Mouse (Mus musculus) neural tube, embryonic 11.5 days (tissue): Measurements from ENCODE around the gene 5330417H12Rik. TPM values are rescaled to one million over a fixed set of nuclear protein-coding genes. Genes with fewer than 3 reads are reported as not detected.

Experiments used
- ATAC-seq: fragments of 200-750 bp; cut with Nextera tagmentation; 2 replicates; pipeline ENCODE4 v1.8.0; 2017; ENCODE audit warnings: moderate number of reproducible peaks, mild to moderate bottlenecking, moderate TSS enrichment, moderate library complexity; ENCODE audit not compliant: insufficient read depth, low FRiP score, low TSS enrichment
- DNase-seq: peaks from one replicate; pipeline ENCODE4 v3.0.0-alpha.2; 2015; ENCODE audit warnings: low spot score
- H3K27ac ChIP-seq: fragments of 300-500 bp; sonication (generic); 2 replicates; pipeline ENCODE4 v1.5.1; 2014; ENCODE audit warnings: low read depth, mild to moderate bottlenecking, low read length
- H3K27me3 ChIP-seq: fragments of 300-500 bp; sonication (generic); 2 replicates; pipeline ENCODE4 v1.6.1; 2014; ENCODE audit warnings: mild to moderate bottlenecking, low read length, mixed read lengths; ENCODE audit not compliant: control insufficient read depth, insufficient read depth
- H3K36me3 ChIP-seq: fragments of 300-500 bp; sonication (generic); 2 replicates; pipeline ENCODE4 v1.6.1; 2014; ENCODE audit warnings: mild to moderate bottlenecking, low read length, moderate library complexity, mixed read lengths; ENCODE audit not compliant: control insufficient read depth, insufficient read depth
- H3K4me1 ChIP-seq: fragments of 300-500 bp; sonication (generic); 2 replicates; pipeline ENCODE4 v1.6.1; 2014; ENCODE audit warnings: low read length, mixed read lengths; ENCODE audit not compliant: control insufficient read depth, insufficient read depth
- H3K4me2 ChIP-seq: fragments of 300-500 bp; sonication (generic); 2 replicates; pipeline ENCODE4 v1.6.1; 2014; ENCODE audit warnings: low read depth, mild to moderate bottlenecking, moderate library complexity
- H3K4me3 ChIP-seq: fragments of 300-500 bp; sonication (generic); 2 replicates; pipeline ENCODE4 v1.5.1; 2014; ENCODE audit warnings: low read depth, low read length
- H3K9ac ChIP-seq: fragments of 300-500 bp; sonication (generic); 2 replicates; pipeline ENCODE4 v1.6.1; 2014; ENCODE audit warnings: mild to moderate bottlenecking, low read length
- H3K9me3 ChIP-seq: fragments of 300-500 bp; sonication (generic); 2 replicates; pipeline ENCODE4 v1.6.1; 2016; ENCODE audit warnings: low read length; ENCODE audit not compliant: control insufficient read depth
- WGBS: fragments of 180-500 bp; shearing (Covaris S2); extraction: QIAGEN DNeasy Blood & Tissue Kit; methylation state at CpG from one replicate; pipeline ENCODE4 v1.1.7; 2014; 5-methylcytosine and 5-hydroxymethylcytosine counted together
- polyA plus RNA-seq: library from polyadenylated mRNA; unstranded; fragments of >200 nt; fragmentation: Nextera tagmentation; extraction: Ambion mirVana; gene quantifications from 2 replicates; pipeline ENCODE4 v1.2.1, GENCODE M21; 2014

The 5330417H12Rik gene
- polyA plus RNA-seq, 1 experiment from 2014 or later, result not detected

DNA sequence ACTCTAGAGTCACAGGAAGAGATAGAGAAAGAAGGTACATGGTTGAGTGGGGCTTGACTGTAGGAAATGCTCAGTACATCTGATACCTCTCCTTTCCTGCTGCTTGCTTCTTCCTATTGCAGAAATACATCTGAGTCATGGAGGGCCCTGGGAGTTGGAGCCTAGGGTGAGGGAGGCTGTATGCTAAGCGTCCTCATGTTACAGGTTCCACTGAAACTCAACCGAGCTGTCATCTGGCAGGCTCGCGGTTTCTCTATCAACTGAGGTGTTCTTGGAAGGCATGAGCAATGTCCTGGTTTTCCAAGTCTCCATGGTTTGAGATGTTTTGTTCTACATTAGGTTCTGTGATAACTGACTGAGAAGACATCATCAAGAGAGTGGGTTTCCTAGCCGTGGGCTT lies 13.1 kb upstream of the 5330417H12Rik start:
- Histone ChIP-seq H3K27me3 (no peaks in the 10 kb centered on the region), H3K27ac (no peak overlapping the region), H3K36me3 (no peaks in the 10 kb centered on the region), H3K4me2 (no peak overlapping the region), H3K9ac (no peak overlapping the region), H3K4me1 (no peaks in the 10 kb centered on the region), H3K9me3 (no peaks in the 10 kb centered on the region), H3K4me3 (no peak overlapping the region)
- ATAC-seq, result no peak
- DNase-seq, result no peak
- WGBS, result 90% methylated on average over 5 of the region's 5 CpGs

DNA sequence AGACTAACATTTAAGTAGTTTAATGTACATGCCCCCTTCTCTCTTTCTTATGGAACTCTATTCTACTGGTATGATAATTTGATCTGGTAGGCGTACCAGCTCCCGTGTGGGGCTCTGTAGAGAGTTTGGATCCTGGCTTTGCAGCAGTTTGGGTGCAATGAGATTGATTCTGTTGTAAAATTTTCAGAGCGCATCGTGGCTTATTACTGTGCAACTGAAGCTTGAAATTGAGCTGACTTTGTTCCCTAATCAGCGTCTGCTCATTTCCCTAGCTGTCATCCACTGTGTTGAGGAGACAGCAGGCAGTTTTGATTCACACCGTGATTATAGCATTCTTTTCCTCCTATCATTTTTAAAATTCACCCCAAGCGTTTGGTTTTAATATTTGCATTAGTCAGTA lies 12.4 kb upstream of the 5330417H12Rik start:
- WGBS, result 89% methylated on average over 7 of the region's 7 CpGs
- H3K4me3 ChIP-seq, result no peak overlapping the region
- no peak overlapping the region for H3K9ac ChIP-seq
- no peak for DNase-seq
- no peaks in the 10 kb centered on the region for H3K36me3 ChIP-seq
- no peaks in the 10 kb centered on the region for H3K9me3 ChIP-seq
- H3K27ac ChIP-seq, result no peak overlapping the region
- no peak for ATAC-seq
- no peaks in the 10 kb centered on the region for H3K27me3 ChIP-seq
- no peaks in the 10 kb centered on the region for H3K4me1 ChIP-seq
- no peak overlapping the region for H3K4me2 ChIP-seq

DNA sequence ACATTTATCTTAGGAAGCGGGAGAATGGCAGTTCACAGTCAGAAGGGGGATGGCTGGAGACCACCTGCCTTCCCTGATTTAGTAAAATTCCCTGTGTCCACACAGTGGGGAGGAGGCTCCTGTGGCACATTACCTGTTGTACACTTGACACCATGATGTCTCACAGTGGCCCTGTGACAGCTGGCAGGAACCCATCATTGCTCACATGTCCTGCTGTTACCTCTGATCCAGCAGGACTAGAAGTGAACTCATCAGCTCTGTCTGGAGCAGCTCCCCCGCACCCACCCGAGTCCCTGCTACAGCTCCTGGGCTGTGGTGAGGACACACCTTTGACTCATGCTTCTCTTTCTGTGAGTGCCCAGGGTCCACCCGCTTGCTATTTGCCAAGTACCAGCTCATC lies 8.2 kb upstream of the 5330417H12Rik start:
- no peak overlapping the region for H3K4me2 ChIP-seq
- no peaks in the 10 kb centered on the region for H3K36me3 ChIP-seq
- DNase-seq (no peak), ATAC-seq (no peak)
- WGBS, result 90% methylated on average over 4 of the region's 4 CpGs
- no peak overlapping the region for H3K27ac ChIP-seq
- H3K4me1 ChIP-seq, result no peaks in the 10 kb centered on the region
- no peaks in the 10 kb centered on the region for H3K9me3 ChIP-seq
- H3K27me3 ChIP-seq, result no peaks in the 10 kb centered on the region
- H3K9ac ChIP-seq, result no peak overlapping the region
- no peak overlapping the region for H3K4me3 ChIP-seq

DNA sequence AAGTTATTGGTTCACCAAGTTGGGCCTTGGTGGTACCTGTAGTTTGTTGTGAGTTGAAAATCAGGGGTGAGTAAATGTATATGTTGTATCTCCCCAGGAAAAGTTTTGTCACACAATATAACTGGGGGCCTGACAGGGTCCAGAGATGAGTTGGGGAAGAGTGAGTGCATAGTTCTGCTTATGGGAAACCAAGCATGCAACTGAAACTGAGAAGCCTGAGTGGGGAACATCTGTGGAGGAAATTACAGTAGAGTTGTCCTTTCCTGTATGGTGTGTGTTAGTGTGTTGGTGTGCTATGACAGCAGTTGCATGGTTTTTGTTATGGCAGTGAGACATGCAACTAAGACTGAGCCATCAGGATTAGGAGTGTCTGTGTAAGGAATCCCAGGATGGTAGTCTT lies 3.4 kb upstream of the 5330417H12Rik start:
- H3K4me3 ChIP-seq, result no peak overlapping the region
- no peak overlapping the region for H3K9ac ChIP-seq
- DNase-seq (no peak), ATAC-seq (no peak)
- H3K4me2 ChIP-seq, result no peak overlapping the region
- H3K4me1 ChIP-seq, result no peaks in the 10 kb centered on the region
- no peaks in the 10 kb centered on the region for H3K36me3 ChIP-seq
- H3K27ac ChIP-seq, result no peak overlapping the region
- H3K9me3 ChIP-seq, result no peaks in the 10 kb centered on the region
- no peaks in the 10 kb centered on the region for H3K27me3 ChIP-seq

DNA sequence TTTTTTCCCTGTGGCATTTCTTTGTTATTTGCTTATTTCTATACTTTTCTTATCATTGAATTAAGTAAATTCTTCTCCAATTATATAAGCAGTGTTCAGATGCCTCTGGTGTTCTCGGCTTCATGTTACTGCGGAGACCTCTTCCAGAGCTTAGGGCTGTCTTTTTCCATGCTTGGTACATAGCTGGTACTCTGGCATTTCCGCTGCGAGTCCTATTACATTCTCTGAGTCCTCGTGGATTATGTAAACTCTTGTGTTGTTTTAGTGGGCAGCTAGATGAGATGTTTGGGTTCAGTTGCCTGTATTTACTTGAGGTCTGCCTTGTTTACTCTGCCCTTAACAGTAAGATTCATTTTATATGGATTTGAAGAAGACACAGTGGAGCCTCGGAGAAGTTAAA lies 820 bp upstream of the 5330417H12Rik start:
- Histone ChIP-seq H3K4me3 (no peak overlapping the region), H3K9ac (no peak overlapping the region), H3K4me1 (no peaks in the 10 kb centered on the region), H3K4me2 (no peak overlapping the region), H3K36me3 (no peaks in the 10 kb centered on the region), H3K27me3 (no peaks in the 10 kb centered on the region), H3K9me3 (no peaks in the 10 kb centered on the region), H3K27ac (no peak overlapping the region)
- WGBS, result 88% methylated on average over 6 of the region's 6 CpGs
- ATAC-seq (no peak), DNase-seq (no peak)

DNA sequence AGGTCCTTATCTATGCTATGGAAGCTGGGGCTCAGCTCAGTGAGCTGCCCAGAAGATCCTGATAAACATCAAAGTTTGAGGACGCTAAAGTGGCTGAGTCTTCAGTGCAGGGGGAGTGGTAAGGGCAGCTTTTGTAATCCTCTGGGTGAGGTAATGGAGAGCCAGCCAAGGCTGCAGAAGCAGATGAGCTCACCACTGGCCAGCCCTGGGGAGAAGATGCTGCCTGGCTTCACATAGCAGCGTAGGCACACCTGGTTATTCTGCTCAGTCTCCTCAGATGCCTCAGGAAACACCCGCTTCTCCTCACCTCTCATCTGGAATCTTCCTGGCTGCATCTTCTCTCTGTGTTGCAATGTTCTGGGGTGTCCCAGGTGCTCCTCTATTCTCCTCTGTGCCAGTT lies 529 bp downstream of the 5330417H12Rik start:
- DNase-seq, result no peak
- WGBS, result 76% methylated on average over 3 of the region's 3 CpGs
- Histone ChIP-seq H3K27me3 (no peaks in the 10 kb centered on the region), H3K9ac (no peak overlapping the region), H3K27ac (no peak overlapping the region), H3K4me3 (no peak overlapping the region), H3K9me3 (no peaks in the 10 kb centered on the region), H3K4me1 (no peaks in the 10 kb centered on the region), H3K4me2 (no peak overlapping the region), H3K36me3 (no peaks in the 10 kb centered on the region)
- no peak for ATAC-seq

DNA sequence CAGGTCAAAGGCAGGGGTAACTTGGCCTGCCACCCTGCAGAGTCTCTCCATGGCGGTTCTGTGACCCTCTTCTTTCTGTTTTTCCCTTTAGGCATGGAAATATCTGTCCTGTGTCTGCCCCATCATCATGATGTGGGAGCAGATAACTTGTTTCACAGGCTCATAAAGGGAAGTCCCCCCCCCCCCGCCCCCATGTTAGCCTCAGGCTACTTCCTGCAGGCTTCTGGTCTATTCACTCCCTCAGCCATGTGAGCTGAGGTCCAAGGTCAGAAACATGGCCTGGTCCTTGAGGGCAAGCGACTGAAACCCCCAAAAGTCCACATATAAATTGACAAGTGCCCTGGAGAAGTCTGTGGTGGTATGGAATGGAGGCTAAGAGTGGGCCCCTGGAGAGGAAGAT lies 4.8 kb downstream of the 5330417H12Rik start:
- Histone ChIP-seq H3K9ac (no peak overlapping the region), H3K27me3 (no peaks in the 10 kb centered on the region), H3K4me3 (no peak overlapping the region), H3K36me3 (no peaks in the 10 kb centered on the region), H3K4me1 (no peaks in the 10 kb centered on the region), H3K27ac (no peak overlapping the region), H3K9me3 (no peaks in the 10 kb centered on the region), H3K4me2 (no peak overlapping the region)
- 75% methylated on average over 3 of the region's 3 CpGs for whole genome bisulfite sequencing
- DNase-seq (no peak), ATAC-seq (no peak)

DNA sequence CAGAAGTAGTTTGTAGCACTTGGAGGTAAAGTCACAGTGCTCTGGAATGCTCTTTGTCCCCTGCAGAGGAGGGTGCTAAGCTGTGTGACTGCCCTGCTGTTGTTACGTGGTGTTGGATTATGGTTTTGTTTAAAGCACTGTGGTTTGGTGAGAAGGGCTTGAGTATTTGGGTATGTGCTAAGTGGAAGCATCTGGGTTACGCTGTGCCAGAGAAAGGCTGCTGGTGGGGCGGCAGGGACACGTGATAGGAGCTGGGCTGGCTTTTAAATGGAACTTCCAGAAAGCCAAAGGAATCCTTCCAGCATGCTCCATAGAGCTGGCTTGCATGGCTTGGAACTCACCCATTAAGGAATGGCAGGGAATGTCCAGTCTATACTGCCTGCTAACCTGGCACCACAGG lies 5.7 kb downstream of the 5330417H12Rik start:
- H3K4me2 ChIP-seq, result no peak overlapping the region
- WGBS, result 71% methylated on average over 4 of the region's 4 CpGs
- no peak overlapping the region for H3K9ac ChIP-seq
- H3K9me3 ChIP-seq, result no peaks in the 10 kb centered on the region
- DNase-seq, result no peak
- H3K27me3 ChIP-seq, result no peaks in the 10 kb centered on the region
- H3K4me3 ChIP-seq, result no peak overlapping the region
- no peaks in the 10 kb centered on the region for H3K4me1 ChIP-seq
- no peaks in the 10 kb centered on the region for H3K36me3 ChIP-seq
- H3K27ac ChIP-seq, result no peak overlapping the region
- ATAC-seq, result no peak

DNA sequence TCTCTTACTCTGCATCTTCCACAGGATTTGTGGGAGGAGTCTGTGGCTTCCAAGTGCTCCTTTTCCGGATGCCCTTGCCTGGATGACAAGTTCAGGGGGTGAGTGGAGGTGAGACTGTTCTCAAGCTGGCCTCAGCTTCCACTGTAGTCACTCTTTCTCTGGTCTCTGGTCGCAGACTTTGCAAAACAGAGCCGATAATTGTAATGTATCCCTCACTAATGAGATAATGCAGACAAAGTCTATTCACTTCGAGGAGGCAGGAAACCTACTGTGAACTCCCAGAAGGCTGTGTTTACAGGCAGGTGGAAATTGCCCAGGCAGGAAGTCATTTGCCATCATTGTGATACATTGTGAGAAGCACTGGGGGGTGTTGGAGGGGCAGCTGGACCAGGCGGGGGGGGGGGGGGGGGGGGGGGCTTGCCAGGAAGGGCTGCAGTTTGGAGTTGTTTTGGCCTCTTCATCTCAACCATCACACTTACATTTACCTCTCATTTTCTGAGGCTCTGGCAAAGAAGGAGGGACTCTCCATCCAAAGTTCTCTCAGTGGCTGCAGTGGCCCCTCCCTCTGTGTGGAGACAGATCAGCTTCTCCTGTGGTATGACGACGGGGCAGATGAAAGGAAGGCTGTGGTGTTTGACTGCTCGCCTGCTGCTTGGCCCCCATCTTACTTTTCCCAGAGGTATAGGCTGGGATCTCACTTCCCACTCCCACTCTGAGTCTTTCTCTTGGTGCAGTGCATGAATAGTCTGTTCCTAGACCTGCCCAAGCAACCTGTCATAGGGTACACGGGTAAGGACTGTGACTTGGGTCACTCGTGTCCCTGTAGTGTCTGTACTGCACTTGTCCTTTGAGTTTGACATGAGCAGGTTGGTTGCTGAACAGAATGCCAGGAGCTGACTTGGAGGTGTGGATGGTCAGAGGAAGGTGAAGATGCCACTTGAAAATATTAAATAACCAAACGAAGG lies 6.7 kb downstream of the 5330417H12Rik start:
- H3K9me3 ChIP-seq, result no peaks in the 10 kb centered on the region
- no peaks in the 10 kb centered on the region for H3K27me3 ChIP-seq
- no peak overlapping the region for H3K9ac ChIP-seq
- H3K36me3 ChIP-seq, result no peaks in the 10 kb centered on the region
- no peaks in the 10 kb centered on the region for H3K4me1 ChIP-seq
- ATAC-seq, result no peak
- H3K4me2 ChIP-seq, result no peak overlapping the region
- H3K4me3 ChIP-seq, result no peak overlapping the region
- no peak for DNase-seq
- WGBS, result 32% methylated on average over 10 of the region's 11 CpGs
- no peak overlapping the region for H3K27ac ChIP-seq
